Mouse (Mus musculus): Measurements from ENCODE around the gene Prkar1a.

The Prkar1a gene

DNA sequence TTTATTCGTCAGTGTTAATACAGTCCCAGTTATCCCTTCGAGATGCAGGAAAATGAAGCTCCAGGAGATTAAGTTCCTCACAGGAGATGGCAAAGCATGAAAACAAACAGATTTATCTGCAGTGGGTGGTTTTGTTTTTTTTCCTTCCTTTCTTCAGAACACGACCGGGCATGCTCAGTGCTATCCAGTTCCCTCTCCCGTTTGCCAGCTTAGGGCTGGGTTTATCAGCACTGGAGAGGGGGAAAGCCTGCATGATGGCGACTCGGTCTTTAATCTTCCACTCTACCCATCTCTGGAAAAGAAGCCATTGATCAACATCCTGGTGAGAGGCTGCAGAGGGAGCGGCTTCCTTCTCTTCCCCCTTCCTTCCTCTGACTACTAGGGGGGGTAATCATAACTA lies at the start of gene Prkar1a:
Prkar1a (plus strand) TSS at position 200 of the 400 bp plus-strand sequence.
- no peak for DNase-seq (ENCODE audit: low read depth, low spot score)

DNA sequence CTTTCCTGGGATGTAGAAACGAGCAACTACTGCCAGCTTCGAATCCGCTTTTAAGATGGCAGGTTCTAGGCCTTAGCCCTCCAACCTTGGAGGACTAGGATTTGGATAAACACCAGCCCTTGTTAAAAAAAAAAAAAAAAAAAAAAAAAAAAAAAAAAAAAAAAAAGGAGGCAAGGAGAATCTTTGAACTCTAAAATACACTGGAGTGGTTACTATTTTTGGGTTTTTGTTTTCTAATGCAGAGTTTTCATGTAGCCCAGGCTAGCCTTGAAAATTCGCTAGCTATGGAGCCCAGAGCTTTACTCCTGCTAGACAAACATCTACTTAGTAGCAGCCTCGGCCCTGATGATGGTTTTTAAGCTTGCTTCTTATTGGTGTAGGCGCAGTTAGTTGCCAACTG lies 41.6 kb upstream of the Prkar1a start:
- DNase-seq (ENCODE audit: low read depth, low spot score), result no peak

DNA sequence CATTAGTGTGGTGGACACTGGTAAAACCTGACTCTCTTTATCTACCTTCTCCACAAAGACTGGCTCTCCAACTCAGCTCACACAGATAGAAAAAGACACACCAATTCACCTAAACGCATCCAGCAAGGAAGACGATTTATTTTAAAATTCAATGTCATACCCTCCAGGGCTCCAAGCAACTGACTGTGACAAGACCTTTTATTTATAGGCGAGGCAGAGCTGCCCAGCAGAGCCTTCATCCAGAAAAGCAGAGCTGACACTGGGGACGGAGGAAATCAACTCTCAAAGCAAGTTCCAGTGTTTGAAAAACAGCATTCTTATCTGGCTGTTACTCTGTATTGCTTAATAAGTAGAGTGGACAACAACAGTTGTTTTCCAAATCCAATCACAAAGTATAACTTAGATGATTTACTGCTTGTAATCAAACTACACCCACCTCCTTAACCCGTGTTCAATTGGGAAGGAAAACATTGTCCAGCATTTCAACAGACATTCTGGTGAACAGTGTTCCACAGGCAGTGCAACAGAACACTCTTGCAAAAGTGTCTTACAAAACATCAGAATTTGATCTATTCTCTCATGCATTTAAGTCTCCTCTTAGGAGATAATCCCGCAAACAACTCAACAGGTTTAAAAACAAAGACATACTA lies 40.1 kb upstream of the Prkar1a start:
- no peak for DNase-seq (ENCODE audit: low read depth, low spot score)

DNA sequence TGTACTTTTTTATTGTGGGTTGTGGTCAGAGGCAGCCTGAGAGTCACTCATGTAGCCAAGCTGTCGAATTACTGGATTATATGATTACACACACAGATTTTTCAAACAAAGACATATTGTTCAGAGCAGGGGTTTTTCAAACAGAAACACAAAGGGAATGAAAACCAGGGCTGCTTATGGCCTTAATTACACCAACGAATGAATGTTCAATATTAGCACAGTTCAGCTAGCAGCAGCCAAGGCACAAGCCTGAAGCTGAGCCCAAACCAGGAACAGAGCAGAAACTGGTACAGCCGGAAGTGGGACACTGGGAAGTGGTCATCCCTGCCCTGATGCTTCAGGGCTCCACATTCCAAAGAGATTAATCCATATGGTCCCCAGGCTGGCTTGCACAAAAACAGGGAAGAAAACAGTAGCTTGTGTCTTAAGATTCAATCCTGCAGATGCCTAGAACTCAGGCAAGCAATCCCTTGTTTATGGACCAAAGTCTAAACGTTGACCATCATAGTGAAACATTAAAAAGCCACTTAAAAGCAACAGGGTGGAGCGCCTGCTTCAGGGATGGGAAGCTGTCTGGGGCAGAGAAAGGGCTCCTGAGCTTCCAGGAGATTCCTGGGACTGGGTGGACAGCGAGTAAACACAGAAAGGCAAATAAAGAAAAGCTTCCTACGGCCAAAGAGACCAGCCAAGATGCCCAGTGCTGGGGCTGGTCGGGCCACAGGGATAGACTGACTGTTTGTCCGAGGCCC lies 39.0 kb upstream of the Prkar1a start:
- no peak for DNase-seq (ENCODE audit: low read depth, low spot score)

DNA sequence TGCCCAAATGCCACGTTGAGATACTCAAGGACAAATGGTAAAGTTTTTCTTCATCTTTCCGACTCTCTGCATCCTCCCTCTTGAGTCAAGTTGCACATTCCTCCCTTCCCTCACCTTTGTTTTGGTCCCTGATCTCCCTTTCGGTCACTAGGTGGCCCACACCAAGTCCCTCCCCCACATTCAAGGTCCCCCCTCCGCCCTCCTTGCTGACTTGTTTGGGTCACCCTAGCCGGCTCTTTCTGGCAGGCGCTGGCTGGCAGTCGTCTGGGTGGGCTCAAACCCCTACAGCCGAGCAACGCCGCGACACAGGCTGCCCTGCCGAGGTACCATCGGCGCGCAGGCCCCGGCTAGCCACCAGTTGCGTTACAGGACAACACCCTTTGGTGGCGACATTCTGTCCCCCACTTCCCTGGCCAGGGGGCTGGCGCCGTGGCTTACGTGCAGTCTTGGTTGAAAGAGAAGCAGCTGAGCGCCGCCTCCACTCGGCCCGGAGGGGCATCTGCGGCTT lies 38.4 kb upstream of the Prkar1a start:
- DNase-seq (ENCODE audit: low read depth, low spot score), result no peak

DNA sequence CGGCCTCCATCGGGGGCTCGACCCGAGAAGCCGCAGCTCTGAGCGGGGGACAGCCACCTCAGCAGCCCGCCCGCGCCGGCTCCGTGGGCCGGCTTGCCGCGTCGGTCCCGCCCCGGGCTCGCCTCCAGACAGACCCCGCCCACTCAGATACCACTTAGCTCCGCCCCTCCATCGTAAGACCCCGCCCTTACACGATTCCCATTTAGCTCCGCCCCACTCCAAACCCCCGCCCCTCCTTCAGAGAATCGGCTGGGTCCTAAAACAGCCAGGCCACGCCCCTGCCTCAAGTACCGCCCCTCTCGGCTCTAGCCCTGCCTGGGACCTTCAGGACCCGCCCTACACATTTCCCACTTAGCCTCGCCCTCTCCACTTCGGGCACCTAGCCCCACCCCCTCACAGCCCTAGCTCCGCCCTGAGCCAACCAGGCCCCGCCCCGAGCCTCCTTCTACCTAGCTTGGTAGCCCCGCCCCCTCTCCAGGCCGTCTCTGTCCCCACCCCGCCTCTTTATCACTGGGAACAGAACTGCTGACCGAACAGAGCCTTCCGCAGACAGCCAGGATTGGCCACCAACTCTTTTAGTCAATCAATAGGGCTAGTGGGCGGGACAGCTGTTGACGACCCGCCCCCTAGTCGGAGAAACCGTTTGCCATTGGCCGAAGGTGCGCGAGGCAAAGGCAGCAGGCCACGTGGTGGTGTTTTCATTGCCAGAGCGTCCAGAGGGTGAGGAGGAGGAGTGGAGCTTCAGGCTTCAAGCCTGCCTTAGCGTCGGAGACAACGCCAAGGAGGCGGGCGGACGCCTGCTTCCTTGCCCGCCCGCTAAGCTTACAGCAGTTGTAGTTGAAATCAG lies 37.7 kb upstream of the Prkar1a start, which contains the start of gene Wipi1:
Wipi1 (minus strand) TSS at position 665 of the 847 bp plus-strand sequence.
- peak; percentile 98 for DNase-seq (ENCODE audit: low read depth, low spot score)

DNA sequence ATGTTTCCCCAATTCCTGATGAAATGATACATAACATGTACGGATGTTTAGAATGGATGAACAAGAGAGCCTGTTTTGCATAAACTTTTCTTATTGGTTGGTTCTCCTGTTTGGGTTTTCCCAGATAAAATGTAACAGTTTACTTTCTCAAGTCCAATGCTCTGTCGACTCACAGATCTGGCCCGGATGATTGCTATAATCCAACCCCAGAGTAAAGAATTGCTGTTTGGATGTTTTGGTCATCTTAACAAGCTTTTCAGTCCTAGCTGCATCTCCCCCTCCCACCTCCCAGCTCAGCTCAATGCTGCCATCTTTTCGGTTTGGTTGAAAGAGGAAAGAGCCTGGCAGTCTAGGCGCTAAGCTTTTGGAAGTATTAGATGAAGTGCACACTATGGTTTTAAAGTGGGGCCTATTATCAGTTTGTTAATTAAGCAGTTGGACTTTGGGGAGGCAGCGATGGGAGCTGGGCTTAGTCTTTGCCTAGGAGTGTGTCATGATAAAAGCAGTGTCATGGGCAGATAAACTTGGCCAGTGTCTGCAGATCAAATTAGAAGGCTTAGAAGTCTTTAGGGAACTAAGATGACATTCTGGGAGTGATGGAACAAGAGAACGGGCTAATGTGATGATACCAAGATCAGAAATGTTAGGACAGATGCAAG lies 36.2 kb upstream of the Prkar1a start:
- no peak for DNase-seq (ENCODE audit: low read depth, low spot score)

DNA sequence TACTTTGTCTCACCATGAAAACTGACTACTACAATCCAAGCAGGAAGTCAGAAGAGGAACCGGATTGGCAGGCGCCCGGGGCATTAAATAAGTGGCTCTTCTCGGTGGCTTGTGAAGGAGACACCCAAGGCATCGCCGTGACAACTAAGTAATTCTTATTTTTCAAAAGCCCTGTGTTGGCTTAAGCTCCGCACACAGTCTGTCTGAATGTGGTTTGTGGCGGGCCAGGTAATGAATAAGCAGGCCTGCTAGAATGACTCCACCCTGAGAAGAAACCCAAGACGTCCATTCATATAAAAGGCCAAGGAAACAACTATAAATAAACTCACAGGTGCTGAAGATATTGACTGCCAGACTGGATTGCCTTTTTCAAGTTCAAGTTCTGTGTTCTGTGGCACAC lies 33.9 kb upstream of the Prkar1a start:
- DNase-seq (ENCODE audit: low read depth, low spot score), result no peak

DNA sequence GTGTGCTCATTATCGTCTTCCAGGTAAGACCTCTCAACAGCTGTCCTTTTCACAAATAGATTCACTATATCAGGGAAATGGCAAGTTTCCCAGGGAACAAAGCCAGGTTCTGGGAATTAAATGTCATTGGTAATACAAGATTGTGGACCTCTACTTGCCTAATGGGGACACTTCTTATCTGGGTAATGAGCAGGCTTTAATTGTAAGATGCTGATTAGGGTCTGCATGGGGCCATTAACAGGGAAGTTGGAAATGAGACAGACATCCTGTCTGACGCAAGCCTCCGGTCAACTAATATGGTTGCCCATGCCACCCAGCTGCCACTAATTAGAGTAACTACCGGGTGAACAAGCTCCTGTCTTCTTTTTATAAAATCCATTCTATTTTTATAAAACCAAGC lies 32.9 kb upstream of the Prkar1a start:
- DNase-seq (ENCODE audit: low read depth, low spot score), result no peak

DNA sequence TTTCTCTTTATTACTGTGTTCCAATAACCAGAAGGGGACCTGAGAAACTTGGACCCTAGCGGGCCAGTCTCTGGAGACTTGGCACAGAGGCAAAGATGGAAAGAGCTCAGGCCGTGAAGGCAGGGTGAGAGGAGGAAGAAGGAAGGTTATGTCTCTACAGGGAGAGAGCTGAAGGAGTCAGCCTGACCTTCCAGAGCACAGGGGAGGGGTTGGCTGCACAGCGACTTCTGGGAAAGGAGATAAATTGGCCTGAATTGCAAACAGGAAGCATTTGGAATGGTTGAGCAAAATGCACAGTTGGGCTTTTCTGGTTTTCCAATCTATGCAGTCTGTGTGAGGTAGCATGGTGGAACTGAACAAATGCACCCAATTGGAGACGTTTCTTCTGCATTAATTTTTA lies 32.4 kb upstream of the Prkar1a start:
- no peak for DNase-seq (ENCODE audit: low read depth, low spot score)

DNA sequence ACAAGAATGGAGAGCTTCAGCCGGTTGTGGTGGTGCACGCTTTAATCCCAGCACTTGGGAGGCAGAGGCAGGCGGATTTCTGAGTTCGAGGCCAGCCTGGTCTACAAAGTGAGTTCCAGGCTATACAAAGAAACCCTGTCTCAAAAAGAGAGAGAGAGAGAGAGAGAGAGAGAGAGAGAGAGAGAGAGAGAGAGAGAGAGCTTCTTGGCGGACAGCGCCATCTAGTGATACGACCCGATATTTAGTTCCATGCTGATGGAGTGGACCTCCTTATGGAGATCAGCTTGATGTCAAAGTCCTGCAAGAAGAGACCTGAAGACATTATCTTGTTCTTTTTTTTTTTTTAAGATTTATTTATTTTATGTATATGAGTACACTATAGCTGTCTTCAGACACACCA lies 30.1 kb upstream of the Prkar1a start:
- DNase-seq (ENCODE audit: low read depth, low spot score), result peak; percentile 50

DNA sequence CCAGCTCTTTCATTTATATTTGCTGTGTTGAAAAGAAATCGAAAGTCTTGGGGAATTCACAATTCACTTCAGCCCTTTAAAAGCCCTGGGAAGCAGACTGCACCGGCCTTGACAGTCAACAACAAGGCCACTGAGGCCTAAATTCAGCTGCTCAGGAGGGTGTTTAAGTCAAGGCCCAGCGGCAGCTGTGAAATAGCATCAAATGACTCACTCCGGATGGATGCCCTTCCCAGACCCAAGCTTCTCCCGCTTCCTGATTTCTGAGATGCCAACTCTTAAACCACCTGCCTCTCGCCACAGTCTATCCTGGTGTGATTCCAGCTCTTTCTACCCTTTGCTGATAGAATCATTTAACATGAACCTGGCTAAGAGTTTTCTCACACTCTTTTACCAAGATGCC lies 28.8 kb upstream of the Prkar1a start:
- DNase-seq (ENCODE audit: low read depth, low spot score), result no peak

DNA sequence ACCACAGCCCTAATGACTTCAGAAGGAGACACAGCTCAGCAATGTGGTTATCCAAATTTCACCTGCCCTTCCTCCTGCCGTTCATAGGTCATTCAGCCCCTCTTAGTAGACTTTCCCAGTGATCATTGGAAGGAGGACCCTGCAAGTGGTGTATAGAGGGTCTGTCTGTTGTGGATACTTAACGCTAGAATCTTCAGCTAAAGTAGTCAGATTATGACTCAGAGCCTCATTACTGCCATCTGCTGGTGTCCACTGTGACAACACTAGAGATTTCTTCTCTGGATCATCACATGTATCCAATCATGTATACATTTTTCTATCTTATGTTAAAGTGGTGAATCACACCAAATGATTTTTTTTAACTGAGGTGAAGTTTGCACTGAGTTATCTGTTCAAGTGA lies 28.0 kb upstream of the Prkar1a start:
- DNase-seq (ENCODE audit: low read depth, low spot score), result peak; percentile 53

DNA sequence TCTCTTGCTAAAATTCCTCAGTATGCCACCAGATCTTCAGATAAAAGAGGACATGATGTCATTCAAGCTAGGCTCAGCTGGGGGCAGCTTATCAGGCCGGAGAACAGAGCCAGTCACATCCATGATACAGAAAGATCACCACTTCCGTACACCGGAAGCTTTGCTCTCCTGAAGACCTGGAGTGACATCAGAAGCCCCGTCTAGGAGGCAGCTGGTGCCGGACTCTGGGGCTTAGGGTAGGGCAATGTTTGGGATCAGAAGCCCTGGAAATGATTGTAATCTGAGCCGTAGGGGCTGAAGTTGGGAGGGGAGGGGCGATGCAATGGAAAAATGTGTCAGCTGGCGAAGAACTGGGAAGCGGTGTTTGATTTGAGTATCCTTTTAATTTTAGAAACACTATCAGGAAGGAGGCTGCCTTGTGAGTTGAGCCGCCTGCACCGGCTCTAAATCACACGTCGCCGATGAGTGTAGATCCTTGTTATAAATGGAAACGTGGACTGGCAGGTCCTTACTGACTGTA lies 26.6 kb upstream of the Prkar1a start:
- no peak for DNase-seq (ENCODE audit: low read depth, low spot score)

DNA sequence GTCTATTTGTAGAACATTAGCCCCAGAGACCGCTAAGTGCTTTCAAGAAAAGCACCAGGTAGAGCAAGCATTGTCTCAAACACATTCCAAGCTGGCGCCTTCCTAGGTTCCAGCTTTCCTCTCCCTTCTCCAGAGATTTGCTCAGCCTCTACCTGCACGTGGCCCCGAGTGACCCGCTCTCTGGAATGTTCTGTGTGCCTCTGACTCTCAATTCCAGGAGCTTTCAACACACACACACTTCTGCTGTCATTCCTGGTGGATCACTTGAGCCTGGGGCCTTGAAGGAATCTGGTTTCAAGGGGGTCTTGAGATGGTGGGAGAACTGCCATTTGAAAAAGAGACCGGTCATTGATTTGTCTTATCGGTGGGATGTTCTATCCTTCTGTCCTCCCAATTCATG lies 26.0 kb upstream of the Prkar1a start:
- DNase-seq (ENCODE audit: low read depth, low spot score), result no peak

DNA sequence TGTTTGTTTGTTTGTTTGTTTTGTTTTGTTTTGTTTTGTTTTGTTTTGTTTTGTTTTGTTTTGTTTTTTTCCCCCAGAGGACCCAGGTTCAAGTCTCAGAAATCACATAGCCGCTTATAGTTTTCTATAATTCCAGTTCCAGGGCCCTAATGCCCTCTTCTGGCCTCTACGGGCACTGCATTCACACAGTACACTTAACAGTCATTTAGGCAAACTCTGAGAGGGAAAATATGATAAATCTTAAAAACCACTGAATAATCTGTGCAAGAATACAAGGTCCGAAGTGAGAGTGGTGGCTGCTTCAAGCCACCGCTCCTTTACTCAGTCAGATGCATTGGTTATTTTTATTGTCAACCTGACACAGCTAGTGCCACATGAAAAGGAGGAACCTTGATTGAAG lies 21.6 kb upstream of the Prkar1a start:
- no peak for DNase-seq (ENCODE audit: low read depth, low spot score)

DNA sequence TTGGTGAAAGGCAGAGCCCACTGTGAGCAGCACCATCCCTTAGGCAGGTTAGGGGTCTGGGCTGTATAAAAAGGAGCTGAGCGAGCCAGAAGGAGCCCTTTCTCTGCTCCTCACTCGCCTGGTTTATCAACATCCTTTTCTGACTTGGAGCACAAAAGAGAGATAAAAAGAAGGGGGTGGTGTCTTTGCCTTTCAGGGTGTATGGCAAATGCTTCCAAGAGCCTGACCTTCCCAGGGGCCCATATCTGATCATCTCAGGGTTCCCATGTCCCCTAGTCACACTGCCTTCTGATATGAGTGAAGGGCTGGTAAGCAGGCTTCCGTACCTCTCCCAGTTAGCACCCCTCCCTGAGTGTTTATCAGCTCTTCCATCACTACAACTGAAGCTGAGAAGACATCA lies 21.1 kb upstream of the Prkar1a start:
- DNase-seq (ENCODE audit: low read depth, low spot score), result no peak

DNA sequence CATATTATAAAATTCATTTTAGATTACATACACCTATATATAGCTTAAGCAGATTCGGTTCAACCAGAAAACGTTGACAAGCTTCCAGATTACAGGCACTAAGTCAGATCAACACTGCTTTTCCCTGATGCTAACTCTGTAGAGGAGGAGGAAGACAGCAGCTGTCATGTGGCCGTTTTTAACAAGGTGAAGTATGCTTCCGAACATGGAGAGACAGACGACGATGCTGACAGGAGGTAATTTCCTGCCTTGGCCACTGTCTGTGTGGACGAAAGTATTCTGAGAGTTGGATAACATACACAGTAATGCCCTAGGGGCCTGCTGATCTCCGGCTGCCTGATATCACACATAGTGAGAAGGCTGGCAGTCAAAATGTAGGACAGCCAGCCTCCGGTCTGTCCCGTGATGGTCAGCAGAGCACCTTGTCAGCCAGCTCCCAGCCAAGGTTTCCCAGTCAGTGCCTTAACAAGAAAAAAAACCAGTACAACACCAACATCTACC lies 20.1 kb upstream of the Prkar1a start:
- DNase-seq (ENCODE audit: low read depth, low spot score), result no peak

DNA sequence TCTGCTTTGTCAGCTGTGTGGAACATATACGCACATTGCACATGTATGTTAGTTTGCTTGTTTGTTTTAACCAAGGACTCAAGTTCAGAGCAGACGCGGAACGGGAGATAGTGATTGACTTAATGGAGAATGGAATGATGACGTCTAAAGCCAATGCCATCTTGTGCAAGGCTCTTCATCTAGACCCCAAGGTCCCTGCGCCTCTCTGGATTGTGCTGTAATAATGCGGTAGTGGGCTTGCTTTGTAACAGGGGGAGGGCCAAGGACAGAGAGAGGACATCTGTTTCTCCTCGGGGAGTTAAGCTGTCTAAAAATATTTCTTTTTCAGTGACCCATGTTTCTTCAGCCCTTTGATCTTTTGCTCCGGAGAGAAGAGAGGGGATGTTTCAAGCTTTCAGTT lies 14.3 kb upstream of the Prkar1a start:
- DNase-seq (ENCODE audit: low read depth, low spot score), result no peak

DNA sequence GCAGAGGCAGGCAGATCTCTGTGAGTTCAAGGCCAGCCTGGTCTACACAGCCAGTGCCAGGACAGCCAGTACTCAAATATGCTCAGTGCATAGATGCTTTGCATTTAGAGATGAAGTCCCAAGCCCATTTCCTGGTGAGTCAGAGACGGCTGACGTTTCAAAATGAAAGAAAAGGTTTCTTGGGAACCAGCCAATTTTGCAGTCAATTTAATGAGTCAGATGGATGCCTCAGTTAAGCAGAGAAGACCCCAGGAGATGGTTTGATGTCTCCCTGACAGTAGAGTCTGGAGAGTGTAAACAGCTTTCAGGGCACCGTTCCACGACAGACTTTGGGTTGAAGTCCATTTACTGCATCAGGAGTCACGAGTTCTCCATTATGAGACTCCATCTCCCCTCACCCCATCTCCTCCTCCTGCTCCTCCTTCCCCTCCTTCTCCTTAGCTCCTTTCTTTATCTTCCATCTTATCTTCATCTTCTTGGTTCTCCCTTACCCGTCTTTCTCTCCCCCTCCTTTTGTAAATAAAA lies 13.3 kb upstream of the Prkar1a start:
- no peak for DNase-seq (ENCODE audit: low read depth, low spot score)
